Mouse (Mus musculus): ENCODE data around the gene Mat2a. TPM values are rescaled to one million over a fixed set of nuclear protein-coding genes. Genes with fewer than 3 reads are reported as not detected.

Gene Mat2a
- polyA plus RNA-seq, 2 experiments = 99.9 to 159 TPM

DNA sequence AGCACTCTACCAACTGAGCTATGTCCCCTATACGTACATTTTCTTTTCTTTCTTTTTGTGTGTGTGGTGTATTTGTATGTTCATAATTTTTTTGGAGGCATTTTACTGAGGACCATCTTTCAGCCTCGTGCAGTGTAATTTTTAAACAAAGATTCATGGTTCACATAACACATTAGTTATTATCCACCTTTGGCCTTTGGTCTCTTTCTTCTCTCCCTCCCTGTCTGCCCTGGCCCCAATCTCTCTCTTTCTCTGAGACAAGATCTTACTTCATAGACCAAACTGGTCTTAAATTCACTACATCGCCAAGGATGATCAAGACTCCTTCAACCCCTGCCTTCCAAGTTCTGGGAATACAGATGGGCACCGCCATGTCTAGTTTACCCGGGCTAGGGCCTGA is 37.5 kb upstream of the Mat2a start:
- H3K27ac ChIP-seq = no peak overlapping the region
- ATAC-seq (ENCODE audit: insufficient read depth) = no peak
- WGBS (ENCODE audit: insufficient replicate concordance) = 67% methylated on average over 5 of the region's 5 CpGs
- no peaks in the 10 kb centered on the region for H3K27me3 ChIP-seq (ENCODE audit: control insufficient read depth, insufficient read depth, low read length)
- DNase-seq (ENCODE audit: low read depth in 3 of 3, low spot score in 3 of 3) = no peak
- H3K36me3 ChIP-seq (replicated peaks; ENCODE audit: control insufficient read depth, insufficient read depth, low read depth) = no peaks in the 10 kb centered on the region
- no peak overlapping the region for H3K4me3 ChIP-seq (ENCODE audit: insufficient read depth in 1 of 2, low read depth in 2 of 2, low read length in 2 of 2)
- H3K9me3 ChIP-seq (ENCODE audit: control insufficient read depth, low read length) = no peaks in the 10 kb centered on the region
- no peak overlapping the region for H3K4me2 ChIP-seq (ENCODE audit: low read depth)
- TF ChIP-seq CTCF (IDR thresholded peaks at IDR 0.05; ENCODE audit: low read depth) = no peak
- TF ChIP-seq EP300 (IDR thresholded peaks at IDR 0.05; ENCODE audit: low read depth) = no peak
- H3K9ac ChIP-seq (replicated peaks) = no peak overlapping the region
- H3K4me1 ChIP-seq (replicated peaks; ENCODE audit: control insufficient read depth in 2 of 2, insufficient read depth in 2 of 2, low read length in 1 of 2) = peaks cover 0 to 5% of the 10 kb centered on the region in 2 experiments; a peak in 2 of 4 replicates

DNA sequence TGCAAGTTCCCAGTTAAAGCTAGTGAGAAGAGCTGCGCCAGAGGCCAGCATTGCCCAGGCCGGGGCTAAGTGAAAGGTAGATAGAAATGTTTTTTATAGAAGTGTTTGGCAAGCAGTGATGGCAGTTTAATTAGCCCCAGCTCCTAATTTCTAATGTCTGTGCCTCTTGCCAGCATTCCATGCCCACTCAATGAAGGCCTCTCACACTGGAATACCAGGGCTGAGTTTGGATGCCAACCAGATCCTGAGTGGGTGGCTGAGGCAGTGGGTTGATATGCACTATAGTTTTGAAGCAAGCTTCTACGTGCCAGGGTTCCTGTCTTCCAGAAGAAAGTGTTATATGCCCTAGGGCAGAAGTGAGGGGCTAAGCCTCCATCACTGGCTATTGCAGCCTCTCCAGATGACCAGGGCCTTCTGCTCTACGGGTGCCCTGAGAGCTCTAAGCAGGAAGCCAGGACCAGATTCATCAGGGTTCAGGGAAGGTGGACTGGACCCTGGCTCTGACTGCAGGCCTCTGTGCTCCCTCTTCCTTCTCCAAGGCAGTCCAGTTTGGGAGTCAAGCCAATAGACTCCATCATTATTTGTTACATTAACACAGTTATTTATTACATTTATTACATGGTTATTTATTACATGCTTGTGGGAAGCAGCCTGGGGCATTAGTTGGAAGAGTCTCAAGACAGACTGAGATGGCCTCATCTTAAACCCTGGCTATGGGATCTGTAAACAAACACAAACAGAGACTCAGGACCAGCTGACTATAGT is 36.0 kb upstream of the Mat2a start:
- Histone ChIP-seq H3K4me2 (ENCODE audit: low read depth) (no peak overlapping the region), H3K36me3 (replicated peaks; ENCODE audit: control insufficient read depth, insufficient read depth, low read depth) (no peaks in the 10 kb centered on the region), H3K9ac (replicated peaks) (no peak overlapping the region), H3K4me3 (ENCODE audit: insufficient read depth in 1 of 2, low read depth in 2 of 2, low read length in 2 of 2) (no peak overlapping the region), H3K9me3 (ENCODE audit: control insufficient read depth, low read length) (no peaks in the 10 kb centered on the region), H3K27ac (no peak overlapping the region), H3K27me3 (ENCODE audit: control insufficient read depth, insufficient read depth, low read length) (no peaks in the 10 kb centered on the region), H3K4me1 (replicated peaks; ENCODE audit: control insufficient read depth in 2 of 2, insufficient read depth in 2 of 2, low read length in 1 of 2) (peaks cover 0 to 5% of the 10 kb centered on the region in 2 experiments; a peak in 2 of 4 replicates)
- WGBS (ENCODE audit: insufficient replicate concordance) = 71% methylated on average over 4 of the region's 4 CpGs
- TF ChIP-seq CTCF (IDR thresholded peaks at IDR 0.05; ENCODE audit: low read depth) (no peak), EP300 (IDR thresholded peaks at IDR 0.05; ENCODE audit: low read depth) (no peak)
- no peak for ATAC-seq (ENCODE audit: insufficient read depth)
- no peak for DNase-seq (ENCODE audit: low read depth in 3 of 3, low spot score in 3 of 3)

DNA sequence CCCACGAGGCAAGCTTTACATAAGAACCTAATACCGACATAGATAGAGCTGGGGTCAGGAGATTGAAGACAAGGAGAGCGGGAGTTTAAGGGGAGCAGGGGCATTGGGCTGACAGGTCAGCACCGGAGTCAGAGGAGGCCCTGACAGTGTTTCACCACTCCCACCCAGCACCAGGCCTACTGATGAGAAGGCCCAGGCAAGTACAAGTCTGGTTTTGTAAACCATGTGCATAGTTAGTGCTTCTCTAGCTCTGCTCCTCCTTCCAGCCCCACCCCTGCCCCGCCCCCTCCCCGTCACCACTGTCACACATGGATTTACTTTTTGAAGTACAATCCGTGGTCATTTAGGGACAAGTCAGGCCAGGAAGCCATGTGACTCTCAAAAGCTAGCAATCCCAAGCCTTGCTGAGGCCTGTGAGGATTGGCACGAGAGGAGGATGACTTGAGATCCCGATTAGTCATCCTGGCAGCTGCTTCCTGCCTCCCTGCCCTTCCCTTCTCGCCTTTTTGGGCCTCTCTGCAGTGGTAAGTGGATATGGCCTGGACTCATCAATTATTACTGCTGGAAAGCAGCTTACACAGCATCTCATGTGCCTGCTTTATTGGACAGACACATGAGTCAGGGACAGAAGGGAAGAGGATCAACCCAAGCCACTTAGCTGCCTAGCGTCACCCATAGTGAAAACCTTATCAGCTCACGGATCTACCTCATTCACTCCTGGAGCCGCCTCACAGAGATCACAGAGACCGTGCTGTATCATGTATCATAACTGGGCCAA is 34.1 kb upstream of the Mat2a start:
- no peak for TF ChIP-seq EP300 (IDR thresholded peaks at IDR 0.05; ENCODE audit: low read depth)
- TF ChIP-seq CTCF (IDR thresholded peaks at IDR 0.05; ENCODE audit: low read depth) = no peak
- H3K4me1 ChIP-seq (replicated peaks; ENCODE audit: control insufficient read depth in 2 of 2, insufficient read depth in 2 of 2, low read length in 1 of 2) = no peaks in the 10 kb centered on the region; a peak in 1 of 4 replicates
- H3K36me3 ChIP-seq (replicated peaks; ENCODE audit: control insufficient read depth, insufficient read depth, low read depth) = no peaks in the 10 kb centered on the region
- ATAC-seq (ENCODE audit: insufficient read depth) (no peak), DNase-seq (ENCODE audit: low read depth in 3 of 3, low spot score in 3 of 3) (no peak)
- H3K4me3 ChIP-seq (ENCODE audit: insufficient read depth in 1 of 2, low read depth in 2 of 2, low read length in 2 of 2) = no peak overlapping the region
- no peak overlapping the region for H3K9ac ChIP-seq (replicated peaks)
- no peaks in the 10 kb centered on the region for H3K27me3 ChIP-seq (ENCODE audit: control insufficient read depth, insufficient read depth, low read length)
- 41% methylated on average over 14 of the region's 14 CpGs for WGBS (ENCODE audit: insufficient replicate concordance)
- no peaks in the 10 kb centered on the region for H3K9me3 ChIP-seq (ENCODE audit: control insufficient read depth, low read length)
- no peak overlapping the region for H3K27ac ChIP-seq
- H3K4me2 ChIP-seq (ENCODE audit: low read depth) = no peak overlapping the region

DNA sequence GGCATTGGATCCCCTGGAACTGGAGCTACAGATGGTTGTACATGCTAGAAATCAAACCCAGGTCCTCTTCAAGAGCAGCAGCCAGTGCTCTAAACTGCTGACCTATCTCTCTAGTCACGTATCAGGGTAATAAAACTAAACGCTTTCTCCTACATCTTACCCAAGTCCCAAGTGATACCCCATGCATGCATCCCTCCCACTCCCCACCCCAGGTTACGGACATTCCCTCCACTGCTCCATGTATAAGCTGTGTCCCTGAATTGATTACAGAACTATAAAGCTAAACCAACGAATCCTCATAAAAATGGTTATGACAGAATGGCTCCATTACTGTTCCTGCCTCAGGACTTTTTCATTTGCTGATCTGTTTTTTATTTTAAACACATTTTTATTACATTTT is 26.8 kb upstream of the Mat2a start:
- H3K27ac ChIP-seq = no peak overlapping the region
- no peak overlapping the region for H3K4me2 ChIP-seq (ENCODE audit: low read depth)
- DNase-seq (ENCODE audit: low read depth in 3 of 3, low spot score in 3 of 3) = no peak
- no peaks in the 10 kb centered on the region for H3K36me3 ChIP-seq (replicated peaks; ENCODE audit: control insufficient read depth, insufficient read depth, low read depth)
- no peaks in the 10 kb centered on the region for H3K27me3 ChIP-seq (ENCODE audit: control insufficient read depth, insufficient read depth, low read length)
- H3K4me3 ChIP-seq (ENCODE audit: insufficient read depth in 1 of 2, low read depth in 2 of 2, low read length in 2 of 2) = no peak overlapping the region
- TF ChIP-seq EP300 (IDR thresholded peaks at IDR 0.05; ENCODE audit: low read depth) (no peak), CTCF (IDR thresholded peaks at IDR 0.05; ENCODE audit: low read depth) (no peak)
- no peak for ATAC-seq (ENCODE audit: insufficient read depth)
- WGBS (ENCODE audit: insufficient replicate concordance) = 72% methylated on average over 4 of the region's 4 CpGs
- no peak overlapping the region for H3K9ac ChIP-seq (replicated peaks)
- H3K4me1 ChIP-seq (replicated peaks; ENCODE audit: control insufficient read depth in 2 of 2, insufficient read depth in 2 of 2, low read length in 1 of 2) = peaks cover 0 to 4% of the 10 kb centered on the region in 2 experiments; a peak in 1 of 4 replicates
- H3K9me3 ChIP-seq (ENCODE audit: control insufficient read depth, low read length) = no peaks in the 10 kb centered on the region

All from liver, embryonic 14.5 days (tissue).